Mouse (Mus musculus): ENCODE data around the gene Ankle2.

Gene Ankle2

GRCm38 (mm10) chr5:110230780-110231461 lies at the start of gene Ankle2:
Ankle2 (plus strand) TSS chr5:110231004.
- DNase-seq (ENCODE audit: low spot score) = peak; percentile 91

- DNase-seq (ENCODE audit: low spot score) = no peak
Observed at GRCm38 (mm10) chr5:110181716-110182115, 49.1 kb upstream of the Ankle2 start.

GRCm38 (mm10) chr5:110203164-110203895 lies 27.5 kb upstream of the Ankle2 start:
- DNase-seq (ENCODE audit: low spot score) = peak; percentile 65

- DNase-seq (ENCODE audit: low spot score) = no peak
Observed at GRCm38 (mm10) chr5:110204777-110205176, 26.0 kb upstream of the Ankle2 start.

- DNase-seq (ENCODE audit: low spot score) = no peak
Observed at GRCm38 (mm10) chr5:110211312-110211711, 19.5 kb upstream of the Ankle2 start.

GRCm38 (mm10) chr5:110216780-110217179 lies 14.0 kb upstream of the Ankle2 start:
- DNase-seq (ENCODE audit: low spot score) = no peak

- DNase-seq (ENCODE audit: low spot score) = peak; percentile 45
Observed at GRCm38 (mm10) chr5:110220331-110220730, 10.5 kb upstream of the Ankle2 start.

GRCm38 (mm10) chr5:110222757-110223156 lies 8.0 kb upstream of the Ankle2 start:
- DNase-seq (ENCODE audit: low spot score) = no peak

GRCm38 (mm10) chr5:110225056-110225455 lies 5.7 kb upstream of the Ankle2 start:
- no peak for DNase-seq (ENCODE audit: low spot score)

GRCm38 (mm10) chr5:110227336-110227883 lies 3.4 kb upstream of the Ankle2 start:
- no peak for DNase-seq (ENCODE audit: low spot score)

GRCm38 (mm10) chr5:110230401-110230779 lies 414 bp upstream of the Ankle2 start:
- DNase-seq (ENCODE audit: low spot score) = no peak

GRCm38 (mm10) chr5:110231638-110232037 lies 834 bp downstream of the Ankle2 start:
- peak; percentile 31 for DNase-seq (ENCODE audit: low spot score)

- no peak for DNase-seq (ENCODE audit: low spot score)
Observed at GRCm38 (mm10) chr5:110232346-110232745, 1.5 kb downstream of the Ankle2 start.

GRCm38 (mm10) chr5:110244091-110244490 lies 13.3 kb downstream of the Ankle2 start:
- DNase-seq (ENCODE audit: low spot score) = no peak

- DNase-seq (ENCODE audit: low spot score) = no peak
Observed at GRCm38 (mm10) chr5:110266941-110267340, 36.1 kb downstream of the Ankle2 start.

- peak; percentile 91 for DNase-seq (ENCODE audit: low spot score)
Observed at GRCm38 (mm10) chr5:110269141-110270101, 38.6 kb downstream of the Ankle2 start, which contains the start of gene Pgam5. Pgam5 (minus strand) TSS chr5:110269913.

- peak; percentile 65 for DNase-seq (ENCODE audit: low spot score)
Observed at GRCm38 (mm10) chr5:110270242-110270641, 39.4 kb downstream of the Ankle2 start.

- no peak for DNase-seq (ENCODE audit: low spot score)
Observed at GRCm38 (mm10) chr5:110274147-110274546, 43.3 kb downstream of the Ankle2 start.

- no peak for DNase-seq (ENCODE audit: low spot score)
Observed at GRCm38 (mm10) chr5:110274846-110275245, 44.0 kb downstream of the Ankle2 start.

GRCm38 (mm10) chr5:110276391-110276790 lies 45.6 kb downstream of the Ankle2 start:
- no peak for DNase-seq (ENCODE audit: low spot score)

GRCm38 (mm10) chr5:110276910-110277309 lies 46.1 kb downstream of the Ankle2 start:
- no peak for DNase-seq (ENCODE audit: low spot score)

GRCm38 (mm10) chr5:110281984-110282383 lies 51.2 kb downstream of the Ankle2 start:
- DNase-seq (ENCODE audit: low spot score) = peak; percentile 71

Data from adipocyte (in vitro differentiated cells).